Mouse (Mus musculus) right cerebral cortex, postnatal 36 days (tissue): ENCODE measurements around the gene Pbx4.

ENCODE experiments used
- DNase-seq, 2 experiments: peaks; one replicate each; pipeline ENCODE4 v3.0.0; 2022; ENCODE audit warnings: low spot score in 2 of 2, mixed read lengths in 1 of 2

Pbx4 gene

DNA sequence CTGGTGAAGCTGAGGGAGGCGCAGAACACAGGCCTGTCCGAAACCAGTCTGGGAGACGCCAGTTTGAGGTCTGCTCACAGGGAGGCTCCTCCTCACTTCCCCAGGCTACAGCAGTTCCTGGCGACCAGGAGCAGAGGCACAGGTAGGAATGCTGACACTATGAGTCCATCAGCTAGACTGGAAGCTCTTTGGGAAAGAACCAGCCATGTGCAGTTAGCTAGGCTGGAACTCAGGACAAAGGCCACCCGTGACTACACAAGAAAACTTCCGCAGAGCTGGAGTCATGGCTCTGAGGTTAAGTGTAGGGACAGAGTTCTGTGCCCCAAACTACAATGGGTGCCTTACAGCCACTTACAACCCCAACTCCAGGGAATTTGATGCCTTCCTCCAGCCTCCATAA, 65.6 kb downstream of the Pbx4 start:
- DNase-seq = no peak

DNA sequence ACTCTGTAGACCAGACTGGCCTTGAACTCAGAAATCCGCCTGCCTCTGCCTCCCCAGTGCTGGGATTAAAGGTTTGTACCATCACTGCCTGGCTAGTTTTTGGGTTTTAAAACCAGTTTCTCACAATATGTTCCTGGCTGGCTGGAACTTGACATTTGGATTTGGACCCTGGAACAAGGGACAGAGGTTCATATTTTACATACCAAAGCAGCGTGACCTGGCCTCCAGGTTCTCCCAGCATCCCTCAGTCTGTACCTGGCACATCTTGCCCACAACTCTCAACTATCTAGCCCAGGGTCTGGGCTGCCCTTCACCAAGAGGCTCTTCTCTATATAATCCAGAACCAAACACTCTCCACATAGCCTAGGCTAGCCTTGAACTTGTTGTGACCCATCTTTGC, 67.6 kb downstream of the Pbx4 start:
- DNase-seq = no peak

DNA sequence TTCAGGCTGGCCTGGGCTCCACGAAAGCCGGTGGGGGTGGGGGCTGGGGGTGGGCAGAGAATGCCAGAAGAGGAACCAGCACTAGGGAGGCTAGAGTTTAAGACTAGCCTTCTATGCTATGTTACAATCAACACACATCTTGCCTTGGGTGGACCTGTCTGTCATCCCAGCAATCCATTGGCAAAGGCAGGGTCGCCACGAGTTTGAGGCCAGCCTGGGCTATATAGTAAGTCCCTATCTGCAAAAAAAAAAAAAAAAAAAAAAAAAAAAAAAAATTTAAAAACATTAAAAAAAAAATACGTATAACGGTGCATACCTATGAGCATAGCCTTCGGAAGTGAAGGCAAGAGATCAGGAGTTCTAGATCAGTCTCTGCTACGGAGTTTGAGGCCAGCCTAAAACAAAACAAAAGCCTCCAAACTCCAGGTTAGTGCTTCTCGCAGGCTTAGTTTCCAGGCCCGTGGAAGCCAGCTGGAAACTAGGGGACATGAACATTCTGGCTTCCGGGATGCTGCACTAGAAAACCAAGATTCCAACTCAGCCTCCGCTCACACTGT, 68.7 kb downstream of the Pbx4 start:
- DNase-seq = no peak

DNA sequence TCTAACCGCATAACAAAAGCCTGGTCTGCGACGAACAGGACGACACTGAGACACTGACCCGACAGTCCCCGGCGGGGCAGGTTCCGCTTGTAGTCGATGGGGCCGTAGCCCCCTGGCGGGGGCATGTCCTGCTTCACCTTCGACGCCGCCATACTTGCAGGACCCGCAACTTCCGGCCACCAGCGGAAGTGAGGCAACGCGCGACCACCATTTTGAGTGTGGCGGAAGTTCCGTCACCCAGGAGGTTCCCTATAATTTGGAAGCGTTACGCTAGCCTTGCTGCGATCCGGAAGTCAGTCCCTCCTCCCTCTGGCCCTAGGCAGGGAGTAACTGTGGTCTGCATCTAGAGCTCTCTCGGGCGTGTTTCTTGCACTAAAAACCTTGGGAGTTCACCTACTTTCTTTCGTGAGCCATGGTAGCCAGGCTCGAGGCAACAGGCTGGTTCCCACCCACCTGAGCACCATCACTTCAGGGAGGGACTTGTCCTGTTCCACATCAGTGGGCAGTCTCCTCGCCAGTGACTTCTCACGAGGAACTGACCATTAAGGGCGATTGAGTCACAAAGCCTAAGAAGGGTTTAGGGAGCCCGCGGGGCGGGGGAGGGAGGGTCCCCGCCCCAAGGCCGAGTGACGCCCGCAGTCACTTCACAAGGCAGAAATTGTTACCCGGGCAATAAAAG, 69.3 kb downstream of the Pbx4 start:
- peak; percentile 93 to 95 for DNase-seq

DNA sequence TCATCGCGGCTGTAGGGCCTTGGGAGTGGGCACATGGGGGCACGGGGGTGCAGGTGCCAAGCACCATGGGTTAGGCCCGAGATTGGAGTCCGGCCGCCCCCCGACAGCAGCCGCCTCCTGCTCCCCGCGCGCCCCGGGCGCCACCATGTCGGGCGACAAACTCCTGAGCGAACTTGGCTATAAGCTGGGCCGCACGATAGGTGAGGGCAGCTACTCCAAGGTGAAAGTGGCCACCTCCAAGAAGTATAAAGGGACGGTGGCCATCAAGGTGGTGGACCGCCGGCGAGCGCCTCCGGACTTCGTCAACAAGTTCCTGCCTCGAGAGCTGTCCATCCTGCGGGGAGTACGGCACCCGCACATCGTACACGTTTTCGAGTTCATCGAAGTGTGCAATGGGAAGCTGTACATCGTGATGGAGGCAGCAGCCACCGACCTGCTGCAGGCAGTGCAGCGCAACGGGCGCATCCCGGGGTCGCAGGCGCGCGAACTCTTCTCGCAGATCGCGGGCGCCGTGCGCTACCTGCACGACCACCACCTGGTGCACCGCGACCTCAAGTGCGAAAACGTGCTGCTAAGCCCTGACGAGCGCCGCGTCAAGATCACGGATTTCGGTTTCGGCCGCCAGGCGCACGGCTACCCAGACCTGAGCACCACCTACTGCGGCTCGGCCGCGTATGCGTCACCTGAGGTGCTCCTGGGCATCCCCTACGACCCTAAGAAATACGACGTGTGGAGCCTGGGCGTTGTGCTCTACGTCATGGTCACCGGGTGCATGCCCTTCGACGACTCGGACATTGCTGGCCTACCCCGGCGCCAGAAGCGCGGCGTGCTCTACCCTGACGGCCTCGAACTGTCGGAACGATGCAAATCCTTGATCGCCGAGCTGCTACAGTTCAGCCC, 70.1 kb downstream of the Pbx4 start, which contains the start of the genes Tssk6, Ndufa13 and Yjefn3:
Tssk6 (plus strand) TSS at position 22 of the 900 bp plus-strand sequence.
Ndufa13 (minus strand) TSS at position 396 of the 900 bp plus-strand sequence.
Yjefn3 (minus strand) TSS at position 550 of the 900 bp plus-strand sequence.
- DNase-seq = no peak

DNA sequence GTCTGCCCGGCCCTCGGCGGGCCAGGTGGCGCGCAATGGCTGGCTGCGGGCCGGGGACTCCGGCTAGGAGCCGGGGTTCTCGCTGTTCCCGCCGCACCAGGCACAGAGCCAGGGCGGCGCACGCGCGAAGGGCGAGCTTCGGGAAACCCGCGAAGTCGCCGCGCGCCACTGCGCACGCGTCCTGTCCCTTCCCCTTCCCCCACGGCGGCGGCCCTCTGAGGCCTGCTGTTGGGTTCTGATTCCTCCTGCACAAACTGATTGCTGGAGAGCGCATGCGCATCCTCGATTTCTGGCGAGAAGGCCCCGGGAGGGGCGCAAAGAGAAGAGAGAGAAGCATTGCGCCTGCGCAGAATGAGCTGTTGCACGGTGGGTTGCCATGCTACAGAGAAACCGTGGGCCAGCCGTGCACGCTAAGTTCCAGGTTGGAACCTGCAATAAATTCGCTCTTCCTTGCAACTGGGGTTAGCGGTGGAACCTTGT, 70.8 kb downstream of the Pbx4 start:
- peak; percentile 99 for DNase-seq

DNA sequence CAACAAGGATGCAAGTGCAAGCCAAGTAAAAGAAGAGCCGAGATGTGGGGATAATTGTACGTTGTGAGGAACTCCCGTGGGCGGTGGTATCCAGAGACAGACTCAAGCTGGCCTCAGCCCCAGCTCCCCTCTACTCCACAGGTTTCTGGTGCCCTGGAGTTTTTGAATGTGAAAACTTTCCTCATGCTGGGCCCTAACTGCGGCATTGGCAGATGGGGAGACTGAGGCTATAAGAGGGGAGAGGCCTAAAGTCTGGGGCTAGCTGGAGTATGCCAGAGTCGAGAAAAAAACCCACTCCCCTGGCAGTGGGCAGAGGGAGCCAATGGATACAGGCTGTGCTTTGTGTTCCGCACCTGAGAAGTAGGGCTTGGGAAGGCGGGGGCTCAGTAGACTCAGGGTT, 71.8 kb downstream of the Pbx4 start:
- DNase-seq = no peak

DNA sequence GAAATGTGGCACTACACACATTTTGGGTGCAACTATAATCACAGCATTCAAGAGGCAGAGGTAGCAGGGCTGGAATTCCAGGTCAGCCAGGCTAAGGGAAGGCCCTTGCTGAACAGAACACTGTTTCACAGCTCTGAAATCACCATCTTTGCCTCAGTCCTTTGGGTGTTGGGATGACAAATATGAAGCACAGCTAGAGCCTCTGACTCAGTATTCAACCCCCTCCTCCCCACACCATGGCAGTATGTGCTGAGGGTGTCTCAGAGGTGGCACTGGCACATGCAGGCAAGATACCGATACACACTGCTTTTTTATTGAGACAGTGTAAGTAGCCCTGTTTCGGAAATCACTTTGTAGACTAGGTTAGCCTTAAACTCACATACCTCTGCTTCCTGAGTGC, 74.0 kb downstream of the Pbx4 start:
- DNase-seq = no peak

DNA sequence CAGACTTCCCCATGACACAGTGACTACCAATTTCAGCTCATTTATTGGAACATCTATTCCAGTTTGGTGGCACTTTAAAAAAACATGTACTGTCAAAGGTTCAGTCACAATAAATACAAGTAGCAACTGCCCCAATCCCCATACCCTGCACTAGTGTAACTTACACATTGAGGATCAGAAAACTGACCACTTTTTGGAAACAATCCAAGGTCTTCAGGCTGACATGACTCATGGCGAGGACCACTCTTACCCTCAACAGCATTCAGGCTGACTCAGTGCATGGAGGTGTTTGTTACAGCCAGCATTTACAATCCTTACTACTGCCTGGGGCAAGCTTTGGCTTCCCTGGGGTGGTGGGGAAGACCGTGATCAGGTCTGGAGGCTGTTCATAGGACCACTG, 74.8 kb downstream of the Pbx4 start:
- no peak for DNase-seq

DNA sequence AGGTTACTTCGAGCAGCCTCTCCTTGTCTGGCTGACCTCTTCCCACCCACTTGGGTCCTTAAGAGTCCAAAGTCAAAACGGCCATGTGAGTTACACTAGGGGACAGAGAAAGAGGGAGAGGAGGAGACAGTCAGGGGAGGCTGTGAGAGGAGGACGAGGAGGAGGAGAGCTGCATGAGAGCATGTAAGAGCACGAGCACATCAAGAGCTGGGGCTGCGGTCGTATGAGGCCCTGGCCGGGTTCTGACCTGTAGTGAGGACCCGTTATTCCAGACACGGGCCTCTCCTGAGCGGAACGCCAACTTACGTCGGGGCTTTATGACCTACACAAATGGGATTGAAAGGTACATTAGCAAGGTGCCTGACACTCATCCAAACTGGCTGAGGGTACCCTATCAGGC, 79.6 kb downstream of the Pbx4 start:
- no peak for DNase-seq

DNA sequence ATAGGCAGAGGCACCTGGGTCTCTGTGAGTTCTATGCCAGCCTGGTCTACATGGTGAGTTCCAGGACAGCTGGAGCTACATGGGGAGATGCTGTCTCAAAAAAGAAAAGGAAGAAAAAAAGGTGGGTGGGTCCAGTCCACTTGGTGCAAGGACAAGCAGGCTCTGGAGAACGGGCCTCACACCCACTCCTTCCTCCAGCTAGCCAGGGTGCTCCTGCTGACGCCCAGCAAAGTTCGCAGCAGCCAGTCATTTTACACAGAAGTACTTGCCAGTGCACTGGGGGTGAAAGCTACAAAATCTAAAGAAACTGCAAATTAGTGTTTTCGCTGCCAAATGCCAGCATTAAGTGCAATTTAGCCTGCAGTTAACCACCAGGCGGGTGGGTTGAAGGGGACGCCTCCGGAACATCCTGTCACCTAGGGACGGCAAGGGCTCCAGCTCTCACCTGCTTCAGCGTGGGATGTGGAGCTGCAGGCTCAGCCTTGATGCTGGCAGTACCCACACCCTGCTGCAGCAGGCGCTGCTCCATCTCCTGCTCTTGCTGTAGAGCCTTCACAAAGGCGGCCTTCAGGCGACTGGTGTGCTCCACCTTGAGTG, 80.3 kb downstream of the Pbx4 start:
- DNase-seq = peak in 1 of 2 experiments; percentile 70

DNA sequence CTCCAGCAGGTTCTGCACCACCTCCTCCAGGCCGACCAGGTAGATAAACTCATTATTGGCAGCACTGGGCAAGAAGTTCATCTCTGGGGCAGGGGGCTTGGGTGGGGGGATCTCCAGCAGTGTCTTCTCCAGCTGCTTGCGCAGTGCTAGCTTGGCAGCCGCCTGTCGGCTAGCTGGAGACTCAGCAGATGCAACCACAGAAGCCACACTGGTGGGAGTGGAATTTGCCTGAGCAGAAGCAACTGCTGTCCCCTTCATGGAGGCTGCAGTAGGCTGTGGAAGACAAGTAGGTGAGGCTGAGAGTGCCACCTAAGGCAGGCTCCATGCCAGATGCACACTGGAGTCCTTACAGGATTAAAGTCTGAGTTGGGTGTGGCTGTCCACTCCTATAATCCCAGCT, 82.2 kb downstream of the Pbx4 start:
- no peak for DNase-seq

DNA sequence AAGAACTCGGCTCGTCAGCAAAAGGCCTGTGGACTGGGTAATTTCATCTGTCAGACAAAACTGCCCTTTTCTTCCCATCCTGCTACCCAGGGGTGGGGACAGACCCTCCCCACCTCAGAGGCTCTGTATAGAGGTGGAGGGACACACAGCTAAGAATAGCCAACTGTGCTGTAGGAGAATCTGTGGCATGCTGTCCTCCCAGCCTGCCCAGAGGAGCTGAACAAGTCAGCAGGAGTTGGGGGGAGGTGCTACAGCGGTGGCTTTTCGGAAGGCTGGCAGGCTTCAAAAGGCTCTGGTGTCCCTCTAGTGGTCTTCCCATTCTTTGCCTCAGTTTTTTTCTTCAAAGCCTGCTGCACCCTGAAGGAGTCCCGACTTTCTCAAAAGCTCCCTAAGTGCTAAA, 83.5 kb downstream of the Pbx4 start:
- DNase-seq = no peak

DNA sequence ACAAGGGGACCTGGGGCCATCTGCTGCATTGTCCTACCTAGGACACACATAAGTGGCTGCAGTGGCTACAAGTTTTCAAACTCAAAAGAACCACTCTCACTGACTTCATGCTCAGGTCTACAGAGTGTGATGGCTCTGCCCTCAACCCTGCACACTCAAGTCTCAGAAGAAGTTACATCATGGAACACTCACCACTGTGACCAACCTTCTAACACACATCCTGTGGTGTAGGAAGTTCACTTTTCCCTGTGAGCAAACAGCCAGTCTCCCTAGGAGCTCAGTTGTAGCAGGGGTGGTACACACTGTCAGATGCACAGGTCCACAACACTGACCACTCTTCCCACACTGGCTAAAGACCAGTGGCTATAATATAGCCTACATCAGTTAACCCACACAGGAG, 86.2 kb downstream of the Pbx4 start:
- no peak for DNase-seq

DNA sequence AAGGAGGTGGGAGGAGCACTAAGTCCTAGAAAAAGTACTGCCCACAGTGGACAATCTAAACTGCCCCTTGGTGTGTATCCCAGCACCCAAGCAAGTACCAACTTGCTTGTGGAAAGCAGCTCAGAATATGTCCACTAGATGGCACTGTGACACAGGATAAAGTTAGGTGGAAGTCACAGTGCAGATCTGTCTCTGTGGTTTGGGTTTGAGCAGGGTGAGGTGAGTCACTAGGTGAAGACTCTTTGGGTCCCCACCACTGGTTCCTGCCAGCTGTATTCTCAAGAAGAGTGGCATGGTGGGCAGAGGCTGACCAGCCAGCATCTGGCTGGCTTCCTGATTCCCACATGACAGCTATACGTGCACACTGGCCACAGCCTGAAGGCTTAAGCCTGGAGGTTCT, 86.7 kb downstream of the Pbx4 start:
- DNase-seq = peak; percentile 49 to 50

DNA sequence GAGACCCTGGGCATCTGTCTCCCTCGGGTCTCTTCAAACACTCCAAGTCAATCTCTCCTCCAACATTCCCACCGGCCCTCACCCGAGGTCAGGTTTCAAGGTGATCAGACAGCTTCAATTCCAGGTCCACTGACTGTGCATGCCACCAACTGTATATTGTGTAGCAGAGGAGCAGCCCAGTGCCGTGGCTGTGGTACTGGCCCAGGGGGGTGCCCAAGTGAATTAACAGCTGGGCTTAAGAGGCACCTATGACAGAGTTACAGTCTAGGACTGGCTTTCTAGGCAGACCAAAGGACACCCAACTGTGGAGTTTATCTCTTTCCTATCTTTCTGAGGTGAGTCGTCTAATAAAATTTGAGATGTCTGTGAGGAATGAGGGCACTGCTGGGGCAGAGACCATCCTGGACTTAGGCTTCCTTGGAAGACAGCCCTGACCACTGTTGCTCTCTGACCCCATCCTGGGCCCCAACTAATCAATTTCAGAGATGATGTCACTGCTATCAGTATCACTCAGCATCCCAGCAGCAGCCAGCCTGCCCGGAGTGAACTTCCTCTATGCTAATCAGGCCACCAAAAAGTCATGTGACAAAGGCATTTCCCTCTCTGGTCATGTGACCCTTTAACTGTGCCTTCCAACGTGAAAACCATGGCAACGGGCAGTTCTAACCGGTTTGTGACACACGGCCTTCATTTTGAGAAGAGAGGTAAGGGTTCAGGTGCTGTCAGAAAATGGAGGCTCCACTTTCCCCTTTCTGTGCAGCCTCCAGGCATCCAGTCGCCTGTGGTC, 87.8 kb downstream of the Pbx4 start:
- DNase-seq = no peak

DNA sequence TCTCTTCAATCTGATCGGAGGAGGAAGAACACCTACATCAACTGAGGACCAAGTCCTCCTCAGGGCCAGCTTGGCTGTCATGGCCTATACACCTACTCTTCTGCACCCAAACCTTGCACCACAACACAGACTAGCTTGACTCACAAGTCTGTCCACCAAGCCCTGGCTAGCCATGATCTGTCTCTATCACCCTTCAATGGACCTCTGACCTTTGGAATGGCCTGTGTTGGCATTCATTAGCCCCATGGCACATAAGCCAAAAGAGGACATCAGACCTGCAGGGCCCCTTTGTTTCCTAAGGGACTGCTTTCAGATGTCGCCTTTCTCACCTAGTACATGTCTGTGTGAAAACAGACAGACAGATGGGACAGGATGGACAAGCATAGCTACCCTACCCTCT, 88.8 kb downstream of the Pbx4 start:
- no peak for DNase-seq
